ENCODE assay signal across 26 mouse cellular contexts in the genomic region with DNA sequence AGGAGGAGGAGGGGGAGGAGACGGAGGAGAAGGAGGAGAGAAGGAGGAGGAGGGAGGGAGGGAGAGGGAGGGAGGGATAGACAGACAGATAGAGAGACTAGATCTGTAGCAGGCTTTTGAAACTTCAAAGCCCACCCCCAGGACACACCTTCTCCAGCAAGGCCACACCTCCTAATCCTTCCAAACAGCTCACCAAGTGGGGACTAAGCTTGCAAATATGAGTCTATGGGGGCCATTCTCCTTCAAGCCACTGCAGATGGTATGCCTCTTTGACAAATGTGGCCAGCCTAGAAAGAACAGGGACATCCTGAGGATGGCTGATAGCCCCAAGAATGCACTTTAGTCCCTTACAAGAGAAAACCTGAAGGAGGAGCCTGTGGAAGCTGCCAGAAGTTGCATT. TPM values are rescaled to one million over a fixed set of nuclear protein-coding genes. Genes with fewer than 3 reads are reported as not detected.
"Had no signal": no experiment of that assay in that cellular context is flagged by ENCODE, and none has a peak within 500 bp of the region (broad histone marks: within the 10 kb centered on the region; RNA-seq: fewer than 3 reads in every experiment).

No protein-coding gene starts in this region.

- ATAC-seq: hindbrain, postnatal 0 days; inflammation-experienced regulatory T-cells, adult 6 months; intestine, embryonic 15.5 days; intestine, postnatal 0 days; liver, embryonic 12.5 days had no signal

- H3K9me3 ChIP-seq: heart, embryonic 10.5 days; hindbrain, embryonic 15.5 days; intestine, embryonic 15.5 days; limb, embryonic 13.5 days; liver, embryonic 12.5 days had no signal

- H3K9ac ChIP-seq: heart, embryonic 12.5 days; hindbrain, embryonic 13.5 days; hindbrain, embryonic 15.5 days; intestine, embryonic 15.5 days; limb, embryonic 13.5 days; liver, embryonic 12.5 days; liver, embryonic 14.5 days had no signal

- DNase-seq: gastrocnemius, postnatal 14 days; gastrocnemius, postnatal 36 days; heart, adult 18-20 months; heart, postnatal 10 days; heart, postnatal 36 days; kidney, adult 18-20 months; kidney, adult 8-10 months; kidney, postnatal 10 days; kidney, postnatal 25 days; kidney, postnatal 4 days had no signal

- H3K27me3 ChIP-seq: heart, embryonic 12.5 days; hindbrain, embryonic 13.5 days; hindbrain, embryonic 15.5 days; intestine, embryonic 15.5 days; limb, embryonic 13.5 days had no signal

- H3K4me3 ChIP-seq: heart, embryonic 10.5 days; heart, embryonic 12.5 days; hindbrain, embryonic 13.5 days; hindbrain, embryonic 15.5 days; intestine, embryonic 15.5 days; layer of hippocampus, adult 2 months; left cerebral cortex, adult 2 months; limb, embryonic 13.5 days; liver, embryonic 12.5 days had no signal

- H3K4me2 ChIP-seq: heart, embryonic 12.5 days; hindbrain, embryonic 13.5 days; hindbrain, embryonic 15.5 days; intestine, embryonic 15.5 days; limb, embryonic 13.5 days; liver, embryonic 12.5 days had no signal

- H3K4me1 ChIP-seq: heart, embryonic 12.5 days; intestine, embryonic 15.5 days; limb, embryonic 13.5 days; liver, embryonic 12.5 days had no signal

- H3K27ac ChIP-seq: heart, embryonic 10.5 days; hindbrain, embryonic 13.5 days; hindbrain, embryonic 15.5 days; hindbrain, postnatal 0 days; intestine, embryonic 15.5 days; layer of hippocampus, adult 2 months; left cerebral cortex, adult 2 months; limb, embryonic 13.5 days; liver, embryonic 12.5 days; liver, embryonic 14.5 days had no signal

- H3K36me3 ChIP-seq: heart, embryonic 10.5 days; heart, embryonic 12.5 days; hindbrain, embryonic 13.5 days; hindbrain, embryonic 15.5 days; intestine, embryonic 15.5 days; limb, embryonic 13.5 days; liver, embryonic 12.5 days had no signal

RNA-seq across cellular contexts. Expression of gene Cd2, which starts 15.6 kb away (rescaled TPM):
- polyA plus RNA-seq: heart, embryonic 12.5 days; heart, embryonic 14.5 days; hindbrain, embryonic 13.5 days; hindbrain, embryonic 15.5 days; hindbrain, postnatal 0 days; intestine, postnatal 0 days; kidney, embryonic 14.5 days; limb, embryonic 11.5 days; limb, embryonic 13.5 days; liver, embryonic 12.5 days; liver, embryonic 14.5 days had no signal
